Mouse (Mus musculus) intestine, postnatal 0 days (tissue): ENCODE measurements at regions not wholly inside any gene's neighbourhood (a gene's known extent, or its start where the extent isn't known, plus 50 kb on each side); places are given as distances from the start of the nearest gene placed in this dataset.

Experiments
- ATAC-seq: fragments of 200-750 bp; cut with Nextera tagmentation; 2 replicates; pipeline ENCODE4 v1.8.0; 2017; ENCODE audit warnings: mild to moderate bottlenecking, moderate TSS enrichment, moderate library complexity
- H3K27ac ChIP-seq: fragments of 300-500 bp; sonication (generic); 2 replicates; pipeline ENCODE4 v1.5.1; 2014; ENCODE audit warnings: mild to moderate bottlenecking, low read depth, low read length, moderate library complexity
- H3K27me3 ChIP-seq: fragments of 300-500 bp; sonication (generic); replicated peaks from 2 replicates; pipeline ENCODE4 v1.6.1; 2014; ENCODE audit warnings: low read length, mixed read lengths; ENCODE audit not compliant: control insufficient read depth, insufficient read depth
- H3K36me3 ChIP-seq: fragments of 300-500 bp; sonication (generic); 2 replicates; pipeline ENCODE4 v1.6.1; 2014; ENCODE audit warnings: mild to moderate bottlenecking, moderate library complexity; ENCODE audit not compliant: control insufficient read depth, insufficient read depth
- H3K4me1 ChIP-seq: fragments of 300-500 bp; sonication (generic); replicated peaks from 2 replicates; pipeline ENCODE4 v1.6.1; 2014; ENCODE audit warnings: antibody characterized with exemption, low read length, mixed read lengths; ENCODE audit not compliant: control insufficient read depth, insufficient read depth
- H3K4me2 ChIP-seq: fragments of 300-500 bp; sonication (generic); replicated peaks from 2 replicates; pipeline ENCODE4 v1.6.1; 2014; ENCODE audit warnings: low read depth, mild to moderate bottlenecking, moderate library complexity
- H3K4me3 ChIP-seq: fragments of 300-500 bp; sonication (generic); 2 replicates; pipeline ENCODE4 v1.5.1; 2014; ENCODE audit warnings: low read depth, low read length
- H3K9ac ChIP-seq: fragments of 300-500 bp; sonication (generic); 2 replicates; pipeline ENCODE4 v1.6.1; 2014; ENCODE audit warnings: mild to moderate bottlenecking, low read depth, low read length
- H3K9me3 ChIP-seq: fragments of 300-500 bp; sonication (generic); 2 replicates; pipeline ENCODE4 v1.6.1; 2016; ENCODE audit warnings: mixed run types; ENCODE audit not compliant: control insufficient read depth
- CTCF ChIP-seq: sonication (generic); IDR thresholded peaks from 2 replicates; pipeline ENCODE4 v1.5.1; 2016; ENCODE audit warnings: low read depth, mild to moderate bottlenecking, control low read depth, antibody characterized with exemption, moderate library complexity
- WGBS: fragments of 180-500 bp; shearing (Covaris S2); extraction: QIAGEN DNeasy Blood & Tissue Kit; methylation state at CpG from one replicate; pipeline ENCODE4 v1.1.7; 2014; 5-methylcytosine and 5-hydroxymethylcytosine counted together

GRCm38 (mm10) chr9:115390880-115391281 lies 80.7 kb upstream of the Stt3b start:
- H3K9me3 ChIP-seq = no peaks in the 10 kb centered on the region
- H3K9ac ChIP-seq = no peak overlapping the region
- H3K27ac ChIP-seq = no peak overlapping the region
- TF ChIP-seq CTCF = no peak
- WGBS = 13% methylated on average over 11 of the region's 11 CpGs
- no peak overlapping the region for H3K4me3 ChIP-seq
- H3K4me1 ChIP-seq = 0 out of 2 replicates have a peak, but pooled peaks cover 10% of the 10 kb centered on the region
- 0 out of 2 replicates have a peak, but pooled peaks have one; percentile 29 for ATAC-seq
- no peaks in the 10 kb centered on the region for H3K36me3 ChIP-seq
- H3K4me2 ChIP-seq = peak overlapping the region; percentile 50
- H3K27me3 ChIP-seq = no peaks in the 10 kb centered on the region

- TF ChIP-seq CTCF = no peak
- Histone ChIP-seq H3K9me3 (no peaks in the 10 kb centered on the region), H3K4me1 (0 out of 2 replicates have a peak, but pooled peaks cover 6% of the 10 kb centered on the region), H3K4me2 (no peak overlapping the region), H3K27me3 (no peaks in the 10 kb centered on the region), H3K27ac (no peak overlapping the region), H3K4me3 (no peak overlapping the region), H3K36me3 (no peaks in the 10 kb centered on the region), H3K9ac (no peak overlapping the region)
- WGBS = 94% methylated on average over 8 of the region's 8 CpGs
- no peak for ATAC-seq
Measured at GRCm38 (mm10) chr9:115395511-115395910, 85.3 kb upstream of the Stt3b start.

- H3K36me3 ChIP-seq = no peaks in the 10 kb centered on the region
- H3K4me1 ChIP-seq = no peaks in the 10 kb centered on the region
- no peak overlapping the region for H3K9ac ChIP-seq
- 90% methylated on average over 6 of the region's 6 CpGs for WGBS
- H3K27me3 ChIP-seq = no peaks in the 10 kb centered on the region
- no peak overlapping the region for H3K4me2 ChIP-seq
- ATAC-seq = no peak
- no peaks in the 10 kb centered on the region for H3K9me3 ChIP-seq
- no peak for TF ChIP-seq CTCF
- no peak overlapping the region for H3K27ac ChIP-seq
- H3K4me3 ChIP-seq = no peak overlapping the region
Measured at GRCm38 (mm10) chr9:115400461-115400860, 90.2 kb upstream of the Stt3b start.

GRCm38 (mm10) chr9:115401405-115402151 lies 91.4 kb upstream of the Stt3b start:
- ATAC-seq = no peak
- Histone ChIP-seq H3K9ac (no peak overlapping the region), H3K4me1 (no peaks in the 10 kb centered on the region), H3K9me3 (no peaks in the 10 kb centered on the region), H3K4me2 (no peak overlapping the region), H3K27ac (no peak overlapping the region), H3K4me3 (no peak overlapping the region), H3K36me3 (no peaks in the 10 kb centered on the region), H3K27me3 (no peaks in the 10 kb centered on the region)
- 72% methylated on average over 13 of the region's 13 CpGs for WGBS
- no peak for TF ChIP-seq CTCF

GRCm38 (mm10) chr9:115402661-115403060 lies 92.4 kb upstream of the Stt3b start:
- Histone ChIP-seq H3K27ac (no peak overlapping the region), H3K4me3 (no peak overlapping the region), H3K9me3 (no peaks in the 10 kb centered on the region), H3K27me3 (no peaks in the 10 kb centered on the region), H3K4me2 (no peak overlapping the region), H3K36me3 (no peaks in the 10 kb centered on the region), H3K4me1 (no peaks in the 10 kb centered on the region), H3K9ac (no peak overlapping the region)
- WGBS = 76% methylated on average over 6 of the region's 6 CpGs
- ATAC-seq = no peak
- TF ChIP-seq CTCF = no peak

GRCm38 (mm10) chr9:115403354-115403968 lies 93.2 kb upstream of the Stt3b start:
- no peak for TF ChIP-seq CTCF
- 69% methylated on average over 7 of the region's 7 CpGs for WGBS
- H3K27ac ChIP-seq = no peak overlapping the region
- H3K9me3 ChIP-seq = no peaks in the 10 kb centered on the region
- no peaks in the 10 kb centered on the region for H3K4me1 ChIP-seq
- H3K27me3 ChIP-seq = no peaks in the 10 kb centered on the region
- no peaks in the 10 kb centered on the region for H3K36me3 ChIP-seq
- no peak for ATAC-seq
- no peak overlapping the region for H3K4me2 ChIP-seq
- no peak overlapping the region for H3K9ac ChIP-seq
- H3K4me3 ChIP-seq = no peak overlapping the region
